Mouse (Mus musculus) intestine, postnatal 0 days (tissue): ENCODE measurements around the gene Gstp1. TPM values are rescaled to one million over a fixed set of nuclear protein-coding genes. Genes with fewer than 3 reads are reported as not detected.

Experiments used
- ATAC-seq: fragments of 200-750 bp; cut with Nextera tagmentation; 2 replicates; pipeline ENCODE4 v1.8.0; 2017; ENCODE audit warnings: mild to moderate bottlenecking, moderate TSS enrichment, moderate library complexity
- H3K27ac ChIP-seq: fragments of 300-500 bp; sonication (generic); 2 replicates; pipeline ENCODE4 v1.5.1; 2014; ENCODE audit warnings: mild to moderate bottlenecking, low read depth, low read length, moderate library complexity
- H3K27me3 ChIP-seq: fragments of 300-500 bp; sonication (generic); replicated peaks from 2 replicates; pipeline ENCODE4 v1.6.1; 2014; ENCODE audit warnings: low read length, mixed read lengths; ENCODE audit not compliant: control insufficient read depth, insufficient read depth
- H3K36me3 ChIP-seq: fragments of 300-500 bp; sonication (generic); 2 replicates; pipeline ENCODE4 v1.6.1; 2014; ENCODE audit warnings: mild to moderate bottlenecking, moderate library complexity; ENCODE audit not compliant: control insufficient read depth, insufficient read depth
- H3K4me1 ChIP-seq: fragments of 300-500 bp; sonication (generic); replicated peaks from 2 replicates; pipeline ENCODE4 v1.6.1; 2014; ENCODE audit warnings: antibody characterized with exemption, low read length, mixed read lengths; ENCODE audit not compliant: control insufficient read depth, insufficient read depth
- H3K4me2 ChIP-seq: fragments of 300-500 bp; sonication (generic); replicated peaks from 2 replicates; pipeline ENCODE4 v1.6.1; 2014; ENCODE audit warnings: low read depth, mild to moderate bottlenecking, moderate library complexity
- H3K4me3 ChIP-seq: fragments of 300-500 bp; sonication (generic); 2 replicates; pipeline ENCODE4 v1.5.1; 2014; ENCODE audit warnings: low read depth, low read length
- H3K9ac ChIP-seq: fragments of 300-500 bp; sonication (generic); 2 replicates; pipeline ENCODE4 v1.6.1; 2014; ENCODE audit warnings: mild to moderate bottlenecking, low read depth, low read length
- H3K9me3 ChIP-seq: fragments of 300-500 bp; sonication (generic); 2 replicates; pipeline ENCODE4 v1.6.1; 2016; ENCODE audit warnings: mixed run types; ENCODE audit not compliant: control insufficient read depth
- CTCF ChIP-seq: sonication (generic); IDR thresholded peaks from 2 replicates; pipeline ENCODE4 v1.5.1; 2016; ENCODE audit warnings: low read depth, mild to moderate bottlenecking, control low read depth, antibody characterized with exemption, moderate library complexity
- WGBS: fragments of 180-500 bp; shearing (Covaris S2); extraction: QIAGEN DNeasy Blood & Tissue Kit; methylation state at CpG from one replicate; pipeline ENCODE4 v1.1.7; 2014; 5-methylcytosine and 5-hydroxymethylcytosine counted together
- polyA plus RNA-seq: library from polyadenylated mRNA; unstranded; fragments of >200 nt; fragmentation: Nextera tagmentation; extraction: Ambion mirVana; gene quantifications from 2 replicates; pipeline ENCODE4 v1.2.1, GENCODE M21; 2015

Gstp1 gene
- polyA plus RNA-seq, 1 experiment from 2014 or later = 746 TPM

DNA sequence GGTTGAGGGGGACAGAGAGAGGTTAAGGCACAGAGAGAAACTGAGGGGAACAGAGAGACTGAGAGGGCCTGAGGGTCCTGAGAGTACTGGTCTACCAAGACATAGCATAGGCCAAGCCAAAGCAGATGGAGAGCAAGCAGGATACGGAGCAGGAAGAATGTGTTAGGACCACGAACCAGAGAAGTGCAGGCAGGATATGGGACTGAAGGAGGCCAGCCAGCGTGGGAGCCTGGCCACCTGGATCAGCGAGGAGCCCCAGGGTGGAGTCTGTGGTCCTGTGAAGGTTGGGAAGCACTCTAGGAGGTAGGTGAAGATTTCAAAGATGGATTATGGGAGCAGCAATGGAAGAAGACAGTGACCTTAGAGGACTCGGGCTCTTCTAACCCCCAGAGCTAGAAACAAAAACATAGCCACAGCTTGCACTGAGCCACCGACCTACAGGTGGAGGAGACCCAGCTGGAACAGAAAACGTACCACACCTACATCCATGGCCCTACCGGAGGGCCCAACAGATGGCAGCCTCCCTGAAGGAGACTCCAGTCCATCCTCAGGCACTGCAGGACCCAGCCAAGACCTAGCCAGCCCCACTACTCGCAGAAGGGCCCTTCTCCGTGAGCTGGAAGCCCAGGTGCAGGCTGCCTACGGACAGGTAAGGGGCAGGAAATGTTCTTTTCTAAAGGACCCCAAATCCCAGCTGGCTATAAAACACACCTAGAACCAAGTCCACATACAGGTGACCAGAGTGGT lies 44.6 kb upstream of the Gstp1 start:
- H3K4me3 ChIP-seq = no peak overlapping the region
- H3K9ac ChIP-seq = no peak overlapping the region
- H3K4me2 ChIP-seq = no peak overlapping the region
- H3K4me1 ChIP-seq = no peaks in the 10 kb centered on the region
- H3K27me3 ChIP-seq = no peaks in the 10 kb centered on the region
- 79% methylated on average over 11 of the region's 11 CpGs for WGBS
- H3K27ac ChIP-seq = no peak overlapping the region
- H3K36me3 ChIP-seq = no peaks in the 10 kb centered on the region
- ATAC-seq = no peak
- no peak for TF ChIP-seq CTCF
- H3K9me3 ChIP-seq = no peaks in the 10 kb centered on the region

DNA sequence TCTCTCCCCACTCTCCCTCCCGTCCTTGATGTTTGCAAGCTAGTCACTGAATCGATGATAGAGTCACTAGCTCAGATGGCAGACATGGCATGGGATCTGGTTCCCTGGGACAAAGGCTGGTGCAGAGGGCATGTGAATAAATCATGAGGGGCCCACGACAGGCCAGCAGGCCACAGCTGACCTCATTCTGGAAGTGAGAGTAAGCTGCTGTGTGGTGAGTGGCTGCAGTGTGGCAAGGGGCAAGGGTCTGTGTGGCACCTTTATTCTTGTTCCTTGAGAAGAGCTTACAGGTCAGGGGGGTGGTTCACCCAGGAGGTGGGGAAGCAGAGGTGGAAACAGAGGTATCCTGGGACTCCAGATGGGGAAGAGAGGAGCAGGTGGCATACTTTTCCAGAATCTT lies 43.6 kb upstream of the Gstp1 start, which contains the start of gene Cabp2:
Gene Cabp2 (plus strand): TSS at position 185 of the 400 bp plus-strand sequence.
- H3K27me3 ChIP-seq = no peaks in the 10 kb centered on the region
- TF ChIP-seq CTCF = no peak
- H3K9me3 ChIP-seq = no peaks in the 10 kb centered on the region
- H3K4me2 ChIP-seq = no peak within 1 kb of the TSS
- WGBS = 70% methylated on average over 3 of the region's 3 CpGs
- ATAC-seq = no peak
- no peak within 1 kb of the TSS for H3K9ac ChIP-seq
- H3K27ac ChIP-seq = no peak within 1 kb of the TSS
- H3K36me3 ChIP-seq = no peaks in the 10 kb centered on the region
- H3K4me1 ChIP-seq = no peaks in the 10 kb centered on the region
- no peak within 1 kb of the TSS for H3K4me3 ChIP-seq

DNA sequence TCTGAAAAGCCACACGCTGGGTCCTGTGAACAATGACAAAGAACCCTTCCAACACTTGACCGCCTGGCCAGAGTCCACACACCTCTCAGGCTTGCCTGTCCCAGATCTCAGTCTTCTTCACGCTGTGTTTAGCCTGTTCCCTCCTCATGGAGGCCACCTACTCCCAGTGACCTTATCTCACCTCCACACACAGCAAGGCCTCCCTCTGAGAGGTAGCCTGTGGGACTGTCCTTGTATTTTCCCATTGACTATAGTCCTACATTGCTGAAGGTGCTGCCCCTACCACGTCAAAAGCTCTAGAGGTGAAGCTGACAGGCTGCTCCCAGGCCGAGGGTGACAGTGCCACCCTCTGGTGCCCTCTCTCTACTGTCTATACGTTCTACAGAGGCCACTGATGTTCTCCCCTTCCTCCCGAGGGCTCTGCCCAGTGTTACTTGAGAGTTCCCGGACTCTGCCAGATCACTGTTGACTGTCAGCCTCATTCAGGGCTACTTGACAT lies 42.8 kb upstream of the Gstp1 start:
- Histone ChIP-seq H3K4me2 (no peak overlapping the region), H3K27me3 (no peaks in the 10 kb centered on the region), H3K4me1 (no peaks in the 10 kb centered on the region), H3K9me3 (no peaks in the 10 kb centered on the region), H3K4me3 (no peak overlapping the region), H3K27ac (no peak overlapping the region), H3K9ac (no peak overlapping the region), H3K36me3 (no peaks in the 10 kb centered on the region)
- no peak for ATAC-seq
- 67% methylated on average over 8 of the region's 8 CpGs for WGBS
- peak; percentile 60 for TF ChIP-seq CTCF

DNA sequence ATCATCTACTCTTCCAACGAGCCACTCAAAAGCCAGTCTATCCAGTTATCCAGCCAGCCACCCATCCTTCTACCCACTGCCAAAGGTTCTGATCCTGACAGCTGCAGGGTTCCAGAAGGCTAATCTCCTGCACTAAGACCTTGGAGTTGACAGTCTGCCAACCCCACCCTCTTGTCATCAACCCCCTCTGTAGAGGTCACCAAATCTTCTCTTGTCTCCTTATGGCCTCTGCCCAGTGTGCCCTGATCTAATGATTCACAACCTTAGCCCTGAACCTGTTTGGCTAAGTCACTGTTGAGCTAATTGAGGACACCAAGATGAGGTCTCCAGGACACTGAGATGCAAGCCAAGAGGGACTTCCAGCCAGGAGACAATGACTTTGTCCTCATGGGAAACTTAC lies 41.8 kb upstream of the Gstp1 start:
- Histone ChIP-seq H3K27ac (no peak overlapping the region), H3K4me3 (no peak overlapping the region), H3K27me3 (no peaks in the 10 kb centered on the region), H3K4me2 (no peak overlapping the region), H3K9me3 (no peaks in the 10 kb centered on the region), H3K36me3 (no peaks in the 10 kb centered on the region), H3K4me1 (no peaks in the 10 kb centered on the region), H3K9ac (no peak overlapping the region)
- WGBS = 84% methylated on average over 1 of the region's 1 CpGs
- TF ChIP-seq CTCF = no peak
- ATAC-seq = no peak

DNA sequence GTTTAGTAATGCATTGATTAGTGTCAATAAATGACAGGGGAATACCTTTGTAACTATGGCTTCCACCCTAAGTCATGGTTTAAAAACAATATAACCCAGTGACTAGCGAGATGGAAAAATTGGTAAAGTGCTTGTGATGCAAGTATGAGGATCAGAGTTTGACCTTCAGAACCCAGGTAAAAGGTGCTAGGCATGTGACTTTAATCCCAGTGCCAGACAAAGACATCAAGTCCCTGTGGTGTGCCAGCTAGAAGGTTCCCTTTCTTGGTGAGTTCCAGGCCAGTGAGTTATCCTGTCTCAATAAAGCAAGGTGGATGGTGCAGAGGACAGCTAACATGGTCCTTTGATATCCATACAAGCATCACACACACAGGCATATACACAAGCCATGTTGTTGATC lies 37.7 kb upstream of the Gstp1 start:
- H3K4me1 ChIP-seq = no peaks in the 10 kb centered on the region
- H3K27ac ChIP-seq = no peak overlapping the region
- no peak overlapping the region for H3K4me3 ChIP-seq
- H3K27me3 ChIP-seq = no peaks in the 10 kb centered on the region
- no peak overlapping the region for H3K4me2 ChIP-seq
- no peak for ATAC-seq
- H3K36me3 ChIP-seq = no peaks in the 10 kb centered on the region
- TF ChIP-seq CTCF = no peak
- H3K9ac ChIP-seq = no peak overlapping the region
- no peaks in the 10 kb centered on the region for H3K9me3 ChIP-seq
- 67% methylated on average over 1 of the region's 1 CpGs for WGBS

DNA sequence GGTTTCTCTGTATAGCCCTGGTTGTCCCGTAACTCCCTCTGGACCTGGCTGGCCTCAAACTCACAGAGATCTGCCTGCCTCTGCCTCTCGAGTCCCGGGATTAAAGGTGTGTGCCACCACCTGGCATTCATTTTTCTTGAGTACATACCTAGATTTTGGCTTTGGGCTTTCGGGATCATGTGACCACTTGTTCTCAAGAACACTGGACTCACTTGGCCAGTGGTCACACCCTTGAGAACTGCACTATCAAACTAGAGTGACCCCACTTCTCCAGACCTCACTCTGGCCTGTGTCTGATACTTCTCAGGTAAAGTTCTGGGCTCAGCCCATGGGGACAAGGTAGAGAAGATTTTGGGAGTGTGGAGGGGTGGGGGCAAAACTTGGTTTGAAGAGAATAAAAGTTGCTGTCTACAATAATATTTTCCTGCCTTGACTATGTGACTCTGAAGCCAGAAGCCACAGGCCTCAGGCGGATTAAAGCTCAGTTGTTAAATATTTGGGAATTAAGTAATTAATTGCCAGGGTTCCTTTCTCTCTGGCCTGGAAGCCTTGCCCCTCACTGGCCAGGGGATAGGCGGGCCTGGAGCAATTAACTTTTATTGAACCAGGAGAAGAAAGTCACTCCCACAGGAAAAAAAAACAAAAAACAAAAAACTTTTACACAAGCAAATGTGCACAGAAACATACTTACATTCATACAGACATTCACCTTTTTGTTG lies 35.1 kb upstream of the Gstp1 start:
- Histone ChIP-seq H3K36me3 (no peaks in the 10 kb centered on the region), H3K9ac (no peak overlapping the region), H3K4me2 (no peak overlapping the region), H3K4me3 (no peak overlapping the region), H3K27ac (no peak overlapping the region), H3K4me1 (no peaks in the 10 kb centered on the region), H3K27me3 (no peaks in the 10 kb centered on the region), H3K9me3 (no peaks in the 10 kb centered on the region)
- ATAC-seq = no peak
- WGBS = 71% methylated on average over 6 of the region's 6 CpGs
- TF ChIP-seq CTCF = no peak
